Mouse (Mus musculus) myocyte (in vitro differentiated cells): ENCODE data around the gene Nop9. TPM values are rescaled to one million over a fixed set of nuclear protein-coding genes. Genes with fewer than 3 reads are reported as not detected.
A peak's percentile ranks its signal among the peaks of the same experiment; 100 is the strongest.

Source experiments
- H3K27me3 ChIP-seq: one replicate; pipeline ENCODE4 v1.6.1; 2011; ENCODE audit not compliant: control insufficient read depth, insufficient read depth, insufficient read length
- H3K36me3 ChIP-seq: one replicate; pipeline ENCODE4 v1.6.1; 2011; ENCODE audit not compliant: control insufficient read depth, insufficient read depth
- H3K4me2 ChIP-seq: one replicate; pipeline ENCODE4 v1.6.1; 2011; ENCODE audit warnings: low read depth, control low read depth
- H3K4me3 ChIP-seq: one replicate; pipeline ENCODE4 v1.5.1; 2011; ENCODE audit warnings: mild to moderate bottlenecking, control low read depth, moderate library complexity
- H3K79me2 ChIP-seq: one replicate; pipeline ENCODE4 v1.6.1; 2011; ENCODE audit not compliant: control insufficient read depth, insufficient read depth
- H3ac ChIP-seq: one replicate; pipeline ENCODE4 v1.6.1; 2011; ENCODE audit not compliant: control insufficient read depth, insufficient read length
- CEBPB ChIP-seq: IDR thresholded peaks from 2 replicates; pipeline ENCODE4 v1.6.1; 2011; ENCODE audit warnings: mild to moderate bottlenecking, moderate library complexity; ENCODE audit not compliant: poor library complexity, insufficient read depth, severe bottlenecking
- E2F4 ChIP-seq: IDR thresholded peaks from one replicate; pipeline ENCODE4 v1.6.1; 2011; ENCODE audit warnings: mild to moderate bottlenecking, control low read depth, moderate library complexity; ENCODE audit not compliant: insufficient read depth
- MAX ChIP-seq: IDR thresholded peaks from one replicate; pipeline ENCODE4 v1.6.1; 2011; ENCODE audit warnings: low read depth, mild to moderate bottlenecking, control low read depth
- MYOD1 ChIP-seq, 3 experiments: IDR thresholded peaks; one replicate each; pipeline ENCODE4 v1.6.1; 2011; ENCODE audit warnings: control low read depth in 2 of 3, low read depth in 2 of 3, mild to moderate bottlenecking in 2 of 3, moderate library complexity in 1 of 3; ENCODE audit not compliant: insufficient read length in 2 of 3, control insufficient read depth in 1 of 3
- MYOG ChIP-seq, 3 experiments: IDR thresholded peaks; one replicate each; pipeline ENCODE4 v1.6.1; 2011; ENCODE audit warnings: control low read depth in 2 of 3, low read depth in 2 of 3, mild to moderate bottlenecking in 2 of 3; ENCODE audit not compliant: insufficient read length in 2 of 3, control insufficient read depth in 1 of 3, insufficient read depth in 1 of 3
- POLR2A ChIP-seq: IDR thresholded peaks from one replicate; pipeline ENCODE4 v1.6.1; 2011; ENCODE audit warnings: low read depth, mild to moderate bottlenecking, control low read depth, moderate library complexity; ENCODE audit not compliant: insufficient read length
- POLR2AphosphoS2 ChIP-seq: IDR thresholded peaks from one replicate; pipeline ENCODE4 v1.6.1; 2011; ENCODE audit warnings: low read depth, control low read depth; ENCODE audit not compliant: insufficient read length
- REST ChIP-seq: IDR thresholded peaks from one replicate; pipeline ENCODE4 v1.6.1; 2011; ENCODE audit warnings: mild to moderate bottlenecking, control low read depth, moderate library complexity; ENCODE audit not compliant: insufficient read depth, insufficient read length
- SRF ChIP-seq: IDR thresholded peaks from one replicate; pipeline ENCODE4 v1.6.1; 2011; ENCODE audit warnings: low read depth; ENCODE audit not compliant: control insufficient read depth, insufficient read length
- TCF12 ChIP-seq: IDR thresholded peaks from one replicate; pipeline ENCODE4 v1.6.1; 2011; ENCODE audit warnings: mild to moderate bottlenecking, control low read depth; ENCODE audit not compliant: poor library complexity, insufficient read depth, severe bottlenecking
- TCF3 ChIP-seq: IDR thresholded peaks from one replicate; pipeline ENCODE4 v1.6.1; 2011; ENCODE audit warnings: low read depth, control low read depth; ENCODE audit not compliant: insufficient read length
- USF1 ChIP-seq: IDR thresholded peaks from one replicate; pipeline ENCODE4 v1.6.1; 2011; ENCODE audit warnings: low read depth, mild to moderate bottlenecking, control low read depth, moderate library complexity
- polyA plus RNA-seq: library from polyadenylated mRNA; unstranded; fragments of >200 nt; fragmentation: generic; extraction: Trizol; gene quantifications from one replicate; pipeline ENCODE4 v1.2.1, GENCODE M21; 2012; ENCODE audit warnings: missing spikeins

Gene Nop9
- polyA plus RNA-seq, 1 experiment = 24.9 TPM

DNA sequence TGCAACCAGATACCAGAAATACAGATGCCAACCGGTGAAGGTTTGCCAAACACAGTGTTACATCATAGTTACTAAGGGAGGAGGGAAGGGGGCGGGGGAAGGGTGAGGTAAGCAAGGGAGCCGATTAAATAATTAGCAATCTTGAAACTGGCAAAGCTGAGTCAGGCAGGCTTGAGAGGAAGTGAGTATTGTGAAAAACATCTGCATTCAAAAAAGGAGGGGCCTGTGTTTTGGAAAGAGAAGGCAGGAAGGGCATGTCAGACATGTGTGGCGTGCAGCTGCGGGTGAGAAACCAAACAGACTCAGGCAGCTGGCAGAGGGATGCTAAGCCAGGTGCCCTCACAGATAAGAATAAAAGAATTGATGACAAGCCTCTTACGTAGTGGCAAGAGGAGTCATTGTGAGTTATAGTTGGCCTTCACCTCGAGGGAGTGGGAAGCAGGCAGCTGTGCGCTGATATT, 21.1 kb upstream of the Nop9 start:
- TF ChIP-seq POLR2AphosphoS2 (no peak), REST (no peak), MAX (no peak), SRF (no peak), POLR2A (no peak), TCF12 (peak; percentile 76), E2F4 (no peak), CEBPB (peak; percentile 73), MYOD1 (IDR thresholded peaks at IDR 0.05; ENCODE audit: control insufficient read depth in 1 of 3, insufficient read length in 2 of 3, low read depth in 2 of 3) (peak in 2 of 3 experiments; percentile 78 to 84), MYOG (IDR thresholded peaks at IDR 0.05; ENCODE audit: control insufficient read depth in 1 of 3, insufficient read depth in 1 of 3, insufficient read length in 2 of 3, low read depth in 2 of 3) (peak; percentile 6 to 73 (median 38)), TCF3 (peak; percentile 70), USF1 (no peak)
- H3ac ChIP-seq = no peak overlapping the region
- no peaks in the 10 kb centered on the region for H3K79me2 ChIP-seq
- no peaks in the 10 kb centered on the region for H3K27me3 ChIP-seq
- no peak overlapping the region for H3K4me3 ChIP-seq
- H3K4me2 ChIP-seq = peak overlapping the region; percentile 71
- H3K36me3 ChIP-seq = no peaks in the 10 kb centered on the region

DNA sequence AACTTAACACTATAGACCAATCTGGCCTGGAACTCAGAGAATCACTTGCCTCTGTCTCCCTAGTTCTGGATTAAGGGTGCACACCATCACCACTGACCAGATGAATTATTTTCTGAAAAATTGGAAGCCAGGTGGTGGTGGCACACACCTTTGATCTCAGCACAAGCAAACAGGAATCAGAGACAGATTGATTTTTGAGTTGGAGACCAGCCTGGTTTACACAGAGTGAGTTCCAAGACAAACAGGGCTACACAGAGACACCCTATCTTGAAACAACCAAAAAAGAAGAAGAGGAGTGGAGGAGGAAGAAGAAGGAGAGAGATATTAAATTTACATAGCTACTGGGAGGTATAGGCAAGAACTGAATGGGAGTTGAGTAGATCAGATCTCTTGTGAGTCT, 19.2 kb upstream of the Nop9 start:
- H3K4me3 ChIP-seq = no peak overlapping the region
- H3K36me3 ChIP-seq = no peaks in the 10 kb centered on the region
- H3K27me3 ChIP-seq = no peaks in the 10 kb centered on the region
- H3K79me2 ChIP-seq = no peaks in the 10 kb centered on the region
- H3ac ChIP-seq = no peak overlapping the region
- no peak overlapping the region for H3K4me2 ChIP-seq
- no peak for TF ChIP-seq E2F4
- no peak for TF ChIP-seq TCF12
- TF ChIP-seq POLR2AphosphoS2 = no peak
- TF ChIP-seq TCF3 = no peak
- no peak for TF ChIP-seq CEBPB
- no peak for TF ChIP-seq USF1
- TF ChIP-seq MAX = no peak
- TF ChIP-seq REST = no peak
- no peak for TF ChIP-seq SRF
- TF ChIP-seq POLR2A = no peak
- TF ChIP-seq MYOG (IDR thresholded peaks at IDR 0.05; ENCODE audit: control insufficient read depth in 1 of 3, insufficient read depth in 1 of 3, insufficient read length in 2 of 3, low read depth in 2 of 3) = no peak
- TF ChIP-seq MYOD1 (IDR thresholded peaks at IDR 0.05; ENCODE audit: control insufficient read depth in 1 of 3, insufficient read length in 2 of 3, low read depth in 2 of 3) = no peak

DNA sequence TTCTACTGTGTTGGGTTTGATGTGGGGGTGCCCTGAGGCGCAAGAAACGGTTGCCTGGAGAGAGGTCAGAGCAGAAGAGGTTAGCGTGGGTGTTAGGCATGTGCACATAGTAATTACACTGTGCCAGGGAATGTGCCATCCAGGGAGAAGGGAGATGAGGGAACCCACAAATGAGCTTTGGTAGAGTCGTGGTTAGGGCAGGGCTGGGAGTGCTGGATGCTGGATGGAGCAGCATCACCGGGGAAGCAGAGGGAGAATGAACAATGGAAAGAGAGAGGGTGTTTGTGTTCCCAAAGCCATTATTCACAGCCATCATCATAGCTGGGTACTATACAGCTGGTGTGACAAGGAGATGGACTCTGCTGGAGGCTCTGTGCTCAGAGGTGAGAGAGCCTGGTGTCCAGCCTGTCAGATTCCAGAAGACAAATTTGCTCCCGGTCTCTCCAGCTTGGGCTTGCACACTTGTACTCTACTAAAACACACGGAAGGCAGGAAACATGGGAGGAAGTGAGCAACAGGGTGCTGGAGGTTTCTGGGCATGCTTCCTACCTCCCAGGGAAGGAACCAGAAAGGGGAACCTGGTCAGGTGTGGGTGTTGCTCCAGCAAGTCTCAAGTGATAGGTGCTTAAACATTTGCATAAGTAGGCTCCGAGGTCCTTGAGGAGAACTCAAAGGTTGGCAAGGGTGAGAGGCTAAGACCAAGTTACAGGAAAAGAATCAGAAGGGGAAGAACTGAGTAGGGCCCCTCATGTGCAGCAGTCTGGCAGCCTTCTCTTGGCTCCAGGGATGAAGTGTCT, 17.4 kb upstream of the Nop9 start:
- TF ChIP-seq POLR2AphosphoS2 = no peak
- H3K27me3 ChIP-seq = no peaks in the 10 kb centered on the region
- H3K36me3 ChIP-seq = no peaks in the 10 kb centered on the region
- H3K4me2 ChIP-seq = no peak overlapping the region
- H3K79me2 ChIP-seq = no peaks in the 10 kb centered on the region
- no peak overlapping the region for H3K4me3 ChIP-seq
- no peak overlapping the region for H3ac ChIP-seq

DNA sequence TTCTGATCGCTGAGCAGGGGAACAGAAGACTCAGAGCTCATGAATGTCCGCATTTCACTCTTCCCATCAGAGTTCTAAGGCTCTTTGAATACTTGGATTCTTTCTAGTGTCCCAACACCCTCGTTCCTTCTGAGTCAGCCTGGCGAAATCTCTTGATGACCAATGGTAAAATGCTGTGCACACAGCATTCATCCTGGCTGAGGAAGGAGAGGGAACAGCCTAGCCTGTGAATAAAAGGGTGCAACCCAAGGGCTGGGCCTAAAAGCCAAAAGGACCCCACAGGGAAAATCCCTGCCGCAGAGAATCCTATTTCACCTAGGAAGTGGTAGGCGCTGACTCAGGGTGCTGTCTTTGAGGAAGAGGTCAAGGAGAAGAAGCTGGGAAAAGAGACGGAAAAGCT, 15.4 kb upstream of the Nop9 start:
- Histone ChIP-seq H3ac (no peak overlapping the region), H3K79me2 (no peaks in the 10 kb centered on the region), H3K4me3 (no peak overlapping the region), H3K4me2 (peak overlapping the region; percentile 47), H3K27me3 (no peaks in the 10 kb centered on the region), H3K36me3 (no peaks in the 10 kb centered on the region)
- TF ChIP-seq TCF12 = no peak
- no peak for TF ChIP-seq POLR2A
- TF ChIP-seq MYOD1 (IDR thresholded peaks at IDR 0.05; ENCODE audit: control insufficient read depth in 1 of 3, insufficient read length in 2 of 3, low read depth in 2 of 3) = no peak
- TF ChIP-seq USF1 = no peak
- TF ChIP-seq E2F4 = no peak
- no peak for TF ChIP-seq TCF3
- no peak for TF ChIP-seq SRF
- TF ChIP-seq CEBPB = no peak
- TF ChIP-seq MAX = no peak
- TF ChIP-seq POLR2AphosphoS2 = no peak
- TF ChIP-seq REST = no peak
- TF ChIP-seq MYOG (IDR thresholded peaks at IDR 0.05; ENCODE audit: control insufficient read depth in 1 of 3, insufficient read depth in 1 of 3, insufficient read length in 2 of 3, low read depth in 2 of 3) = no peak

DNA sequence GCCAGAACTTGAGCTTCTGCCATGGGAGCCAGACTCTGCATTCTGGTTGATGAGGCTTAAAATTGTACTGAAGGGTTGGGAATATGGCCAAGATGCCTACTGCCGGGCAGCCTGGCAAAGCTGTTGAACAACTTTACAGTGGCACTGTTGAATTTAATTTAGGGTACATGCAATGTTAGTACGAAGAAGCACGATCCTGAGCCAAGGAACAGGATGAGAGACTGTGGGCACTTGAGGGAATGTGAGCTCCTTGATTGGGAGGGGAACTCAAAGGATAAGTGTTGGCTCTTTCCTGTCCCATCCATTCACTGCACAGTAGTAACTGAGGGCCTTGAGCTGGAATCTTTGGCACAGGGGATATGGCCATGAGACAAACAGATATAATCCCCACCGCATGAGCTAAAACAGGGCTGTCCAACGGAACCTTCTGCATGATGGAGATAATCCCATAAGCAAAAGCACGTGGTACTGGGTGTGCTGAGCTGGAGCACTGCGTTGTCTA, 14.9 kb upstream of the Nop9 start:
- Histone ChIP-seq H3K4me3 (no peak overlapping the region), H3ac (no peak overlapping the region), H3K27me3 (no peaks in the 10 kb centered on the region), H3K79me2 (no peaks in the 10 kb centered on the region), H3K36me3 (no peaks in the 10 kb centered on the region), H3K4me2 (peak overlapping the region; percentile 47)
- TF ChIP-seq POLR2A (no peak), MYOD1 (IDR thresholded peaks at IDR 0.05; ENCODE audit: control insufficient read depth in 1 of 3, insufficient read length in 2 of 3, low read depth in 2 of 3) (no peak), MYOG (IDR thresholded peaks at IDR 0.05; ENCODE audit: control insufficient read depth in 1 of 3, insufficient read depth in 1 of 3, insufficient read length in 2 of 3, low read depth in 2 of 3) (no peak), E2F4 (no peak), MAX (no peak), SRF (no peak), TCF3 (no peak), CEBPB (no peak), USF1 (no peak), POLR2AphosphoS2 (no peak), REST (no peak), TCF12 (no peak)
